Comparison of ENCODE assay signal across 15 mouse cellular contexts in genomic region chr11:119225634-119226033, GRCm38 (mm10). TPM values are rescaled to one million over a fixed set of nuclear protein-coding genes. Genes with fewer than 3 reads are reported as not detected.
A peak's percentile ranks its signal among the peaks of the same experiment; 100 is the strongest.
DNase-seq lines count a peak whose midpoint lies in the region; ATAC-seq lines count a peak whose summit lies in the region.
"Had no signal": no experiment of that assay in that cellular context is flagged by ENCODE, and none has a peak within 500 bp of the region (broad histone marks: within the 10 kb centered on the region; RNA-seq: fewer than 3 reads in every experiment).

No protein-coding gene starts in this region.

- peaks cover 83% of the 10 kb centered on the region for H3K4me1 ChIP-seq in forebrain, embryonic 13.5 days
- H3K4me1 ChIP-seq in forebrain, embryonic 16.5 days (replicated peaks; ENCODE audit: control insufficient read depth, insufficient read depth, low read length), result peaks cover 63% of the 10 kb centered on the region
- peaks cover 81% of the 10 kb centered on the region for H3K4me1 ChIP-seq in midbrain, embryonic 12.5 days
- peaks cover 45% of the 10 kb centered on the region for H3K4me1 ChIP-seq in midbrain, embryonic 16.5 days (ENCODE audit: control insufficient read depth, insufficient read depth, low read length)
- H3K4me1 ChIP-seq in limb, embryonic 10.5 days, result peaks cover 70% of the 10 kb centered on the region
- peaks cover 88% of the 10 kb centered on the region for H3K4me1 ChIP-seq in neural tube, embryonic 15.5 days

- ATAC-seq in forebrain, embryonic 13.5 days, result no peak
- ATAC-seq in forebrain, embryonic 16.5 days, result no peak
- ATAC-seq in midbrain, embryonic 12.5 days (ENCODE audit: low FRiP score, low read depth), result no peak
- no peak for ATAC-seq in midbrain, embryonic 16.5 days
- no peak for ATAC-seq in neural tube, embryonic 15.5 days (ENCODE audit: low FRiP score)

- 0 out of 2 replicates have a peak overlapping the region, but pooled peaks have one; percentile 10 for H3K9ac ChIP-seq in forebrain, embryonic 13.5 days
- no peak overlapping the region for H3K9ac ChIP-seq in forebrain, embryonic 16.5 days (replicated peaks; ENCODE audit: low read depth, low read length)
- 0 out of 2 replicates have a peak overlapping the region, but pooled peaks have one; percentile 11 for H3K9ac ChIP-seq in midbrain, embryonic 12.5 days (replicated peaks)
- no peak overlapping the region for H3K9ac ChIP-seq in midbrain, embryonic 16.5 days (ENCODE audit: low read depth, low read length)
- no peak overlapping the region; the same call in 1 of the 2 replicates for H3K9ac ChIP-seq in neural tube, embryonic 15.5 days (replicated peaks)
- H3K9ac ChIP-seq: liver, embryonic 14.5 days had no signal

- H3K27me3 ChIP-seq in forebrain, embryonic 13.5 days, result no peaks in the 10 kb centered on the region
- H3K27me3 ChIP-seq in forebrain, embryonic 16.5 days (replicated peaks; ENCODE audit: control insufficient read depth, insufficient read depth, low read length), result no peaks in the 10 kb centered on the region
- H3K27me3 ChIP-seq in midbrain, embryonic 12.5 days, result no peaks in the 10 kb centered on the region
- no peaks in the 10 kb centered on the region for H3K27me3 ChIP-seq in midbrain, embryonic 16.5 days (ENCODE audit: control insufficient read depth, insufficient read depth, low read depth, low read length)
- H3K27me3 ChIP-seq in limb, embryonic 10.5 days (ENCODE audit: low read depth, poor library complexity, severe bottlenecking), result no peaks in the 10 kb centered on the region; the same call in 1 of the 2 replicates
- H3K27me3 ChIP-seq in neural tube, embryonic 15.5 days (replicated peaks), result no peaks in the 10 kb centered on the region

- H3K4me2 ChIP-seq in forebrain, embryonic 13.5 days, result peak overlapping the region; percentile 99
- H3K4me2 ChIP-seq in forebrain, embryonic 16.5 days (ENCODE audit: low read length), result no peak overlapping the region
- H3K4me2 ChIP-seq in midbrain, embryonic 12.5 days (replicated peaks), result no peak overlapping the region
- H3K4me2 ChIP-seq in midbrain, embryonic 16.5 days (ENCODE audit: low read length), result no peak overlapping the region
- H3K4me2 ChIP-seq in neural tube, embryonic 15.5 days, result peak overlapping the region; percentile 99
- H3K4me2 ChIP-seq: heart, embryonic 11.5 days had no signal

- WGBS in forebrain, embryonic 13.5 days, result 74% methylated on average over 9 of the region's 9 CpGs
- WGBS in forebrain, embryonic 16.5 days, result 70% methylated on average over 9 of the region's 9 CpGs
- WGBS in midbrain, embryonic 12.5 days, result 74% methylated on average over 9 of the region's 9 CpGs
- WGBS in midbrain, embryonic 16.5 days, result 68% methylated on average over 9 of the region's 9 CpGs
- WGBS in limb, embryonic 10.5 days, result 80% methylated on average over 9 of the region's 9 CpGs
- 60% methylated on average over 9 of the region's 9 CpGs for WGBS in neural tube, embryonic 15.5 days

- DNase-seq in limb, embryonic 10.5 days (ENCODE audit: low spot score), result no peak
- no peak for DNase-seq in urinary bladder, postnatal 14 days (ENCODE audit: low spot score)
- DNase-seq: cerebellum, adult 9-10 months; gastrocnemius, postnatal 36 days; heart, postnatal 36 days; kidney, adult 2 months; left cerebral cortex, postnatal 4 days; lung, postnatal 10 days had no signal

- H3K36me3 ChIP-seq in forebrain, embryonic 13.5 days (ENCODE audit: poor library complexity, severe bottlenecking), result 0 out of 2 replicates have a peak, but pooled peaks cover 6% of the 10 kb centered on the region
- no peaks in the 10 kb centered on the region for H3K36me3 ChIP-seq in forebrain, embryonic 16.5 days (ENCODE audit: control insufficient read depth, insufficient read depth)
- H3K36me3 ChIP-seq in midbrain, embryonic 12.5 days, result no peaks in the 10 kb centered on the region
- no peaks in the 10 kb centered on the region for H3K36me3 ChIP-seq in midbrain, embryonic 16.5 days (ENCODE audit: control insufficient read depth, insufficient read depth, low read length)
- no peaks in the 10 kb centered on the region for H3K36me3 ChIP-seq in limb, embryonic 10.5 days
- no peaks in the 10 kb centered on the region for H3K36me3 ChIP-seq in neural tube, embryonic 15.5 days

- no peaks in the 10 kb centered on the region for H3K9me3 ChIP-seq in forebrain, embryonic 13.5 days (replicated peaks)
- H3K9me3 ChIP-seq in forebrain, embryonic 16.5 days (ENCODE audit: control insufficient read depth, low read length), result no peaks in the 10 kb centered on the region
- H3K9me3 ChIP-seq in midbrain, embryonic 12.5 days, result no peaks in the 10 kb centered on the region
- no peaks in the 10 kb centered on the region for H3K9me3 ChIP-seq in midbrain, embryonic 16.5 days (replicated peaks; ENCODE audit: control insufficient read depth, low read length, poor library complexity, severe bottlenecking)
- no peaks in the 10 kb centered on the region for H3K9me3 ChIP-seq in limb, embryonic 10.5 days (replicated peaks)
- no peaks in the 10 kb centered on the region for H3K9me3 ChIP-seq in neural tube, embryonic 15.5 days (replicated peaks)

- H3K4me3 ChIP-seq in forebrain, embryonic 13.5 days, result no peak overlapping the region
- no peak overlapping the region for H3K4me3 ChIP-seq in forebrain, embryonic 16.5 days (replicated peaks; ENCODE audit: low read length)
- no peak overlapping the region for H3K4me3 ChIP-seq in midbrain, embryonic 12.5 days
- no peak overlapping the region for H3K4me3 ChIP-seq in midbrain, embryonic 16.5 days (ENCODE audit: low read depth, low read length)
- H3K4me3 ChIP-seq in limb, embryonic 10.5 days, result peak overlapping the region; percentile 1; the same call in 1 of the 2 replicates
- H3K4me3 ChIP-seq in neural tube, embryonic 15.5 days (replicated peaks), result no peak overlapping the region

- no peak overlapping the region for H3K27ac ChIP-seq in forebrain, embryonic 13.5 days
- no peak overlapping the region for H3K27ac ChIP-seq in forebrain, embryonic 16.5 days (ENCODE audit: low read length)
- H3K27ac ChIP-seq in midbrain, embryonic 12.5 days (replicated peaks), result no peak overlapping the region
- no peak overlapping the region for H3K27ac ChIP-seq in midbrain, embryonic 16.5 days (ENCODE audit: low read length)
- H3K27ac ChIP-seq in limb, embryonic 10.5 days, result no peak overlapping the region
- H3K27ac ChIP-seq in neural tube, embryonic 15.5 days (replicated peaks), result no peak overlapping the region
- H3K27ac ChIP-seq: liver, embryonic 14.5 days had no signal

RNA-seq across cellular contexts. Expression of gene Tbc1d16, which starts 2.7 kb away (rescaled TPM):
- 45.3 and 46.0 TPM in 2 replicates for polyA plus RNA-seq in forebrain, embryonic 13.5 days (2015; fragmentation: Nextera tagmentation; extraction: Ambion mirVana)
- polyA plus RNA-seq in forebrain, embryonic 16.5 days (2015; fragmentation: Nextera tagmentation; extraction: Ambion mirVana), result 52.3 and 54.6 TPM in 2 replicates
- polyA plus RNA-seq in midbrain, embryonic 12.5 days (2016; fragmentation: Nextera tagmentation; extraction: Ambion mirVana), result 30.9 and 35.1 TPM in 2 replicates
- 47.7 and 56.7 TPM in 2 replicates for polyA plus RNA-seq in midbrain, embryonic 16.5 days (2015; fragmentation: Nextera tagmentation; extraction: Ambion mirVana)
- 19.6 and 20.2 TPM in 2 replicates for polyA plus RNA-seq in limb, embryonic 10.5 days (2016; fragmentation: Nextera tagmentation; extraction: Ambion mirVana)
- 43.9 and 47.4 TPM in 2 replicates for polyA plus RNA-seq in neural tube, embryonic 15.5 days (2015; fragmentation: Nextera tagmentation; extraction: Ambion mirVana)

RNA-seq across cellular contexts. Expression of gene Ccdc40, which starts 2.7 kb away (rescaled TPM):
- 14.3 and 17.2 TPM in 2 replicates for polyA plus RNA-seq in forebrain, embryonic 13.5 days (2015; fragmentation: Nextera tagmentation; extraction: Ambion mirVana)
- 11.5 and 14.1 TPM in 2 replicates for polyA plus RNA-seq in forebrain, embryonic 16.5 days (2015; fragmentation: Nextera tagmentation; extraction: Ambion mirVana)
- 18.6 and 24.1 TPM in 2 replicates for polyA plus RNA-seq in midbrain, embryonic 12.5 days (2016; fragmentation: Nextera tagmentation; extraction: Ambion mirVana)
- 18.0 and 20.1 TPM in 2 replicates for polyA plus RNA-seq in midbrain, embryonic 16.5 days (2015; fragmentation: Nextera tagmentation; extraction: Ambion mirVana)
- polyA plus RNA-seq in limb, embryonic 10.5 days (2016; fragmentation: Nextera tagmentation; extraction: Ambion mirVana), result 9.8 and 12.8 TPM in 2 replicates
- polyA plus RNA-seq in neural tube, embryonic 15.5 days (2015; fragmentation: Nextera tagmentation; extraction: Ambion mirVana), result 12.6 and 13.2 TPM in 2 replicates

RNA-seq across cellular contexts. Expression of gene Gaa, which starts 42.1 kb away (rescaled TPM):
- 26.8 and 33.6 TPM in 2 replicates for polyA plus RNA-seq in forebrain, embryonic 13.5 days (2015; fragmentation: Nextera tagmentation; extraction: Ambion mirVana)
- 59.8 and 69.7 TPM in 2 replicates for polyA plus RNA-seq in forebrain, embryonic 16.5 days (2015; fragmentation: Nextera tagmentation; extraction: Ambion mirVana)
- polyA plus RNA-seq in midbrain, embryonic 12.5 days (2016; fragmentation: Nextera tagmentation; extraction: Ambion mirVana), result 40.6 and 42.1 TPM in 2 replicates
- 102 and 120 TPM in 2 replicates for polyA plus RNA-seq in midbrain, embryonic 16.5 days (2015; fragmentation: Nextera tagmentation; extraction: Ambion mirVana)
- 23.4 and 27.8 TPM in 2 replicates for polyA plus RNA-seq in limb, embryonic 10.5 days (2016; fragmentation: Nextera tagmentation; extraction: Ambion mirVana)
- polyA plus RNA-seq in neural tube, embryonic 15.5 days (2015; fragmentation: Nextera tagmentation; extraction: Ambion mirVana), result 102 and 105 TPM in 2 replicates

Comparison
In these comparisons a context has a peak if more than half of its experiments do, and no peak if none do; other contexts are left out.
1. H3K4me2 ChIP-seq: peak in forebrain, embryonic 13.5 days (single experiment) and neural tube, embryonic 15.5 days (single experiment); none in forebrain, embryonic 16.5 days (single experiment), midbrain, embryonic 12.5 days (single experiment) and midbrain, embryonic 16.5 days (single experiment).
2. H3K9ac ChIP-seq: peak in forebrain, embryonic 13.5 days (single experiment) and midbrain, embryonic 12.5 days (single experiment); none in forebrain, embryonic 16.5 days (single experiment), midbrain, embryonic 16.5 days (single experiment) and neural tube, embryonic 15.5 days (single experiment).